Mouse (Mus musculus): ENCODE measurements around the gene Abhd17c. TPM values are rescaled to one million over a fixed set of nuclear protein-coding genes. Genes with fewer than 3 reads are reported as not detected.

The Abhd17c gene
- total and polyA plus RNA-seq, 3 experiments: 29.5 to 34.8 (median 32.7) TPM

- no peaks in the 10 kb centered on the region for H3K27me3 ChIP-seq (ENCODE audit: control insufficient read depth, insufficient read depth, low read length)
- H3K4me1 ChIP-seq (ENCODE audit: control insufficient read depth, insufficient read depth, low read length): no peaks in the 10 kb centered on the region
- no peaks in the 10 kb centered on the region for H3K79me2 ChIP-seq (replicated peaks; ENCODE audit: control insufficient read depth, insufficient read depth, low read length)
- no peak overlapping the region for H3K9ac ChIP-seq (ENCODE audit: low read depth, low read length)
- DNase-seq: no peak
- H3K27ac ChIP-seq: no peak overlapping the region
- TF ChIP-seq CTCF (IDR thresholded peaks at IDR 0.05) (no peak), POLR2A (IDR thresholded peaks at IDR 0.05; ENCODE audit: insufficient read depth, low read depth, low read length) (no peak), EP300 (IDR thresholded peaks at IDR 0.05; ENCODE audit: insufficient read depth, low read depth, low read length) (no peak)
- H3K36me3 ChIP-seq (ENCODE audit: control insufficient read depth, insufficient read depth, low read length): no peaks in the 10 kb centered on the region
- WGBS: 95% methylated on average over 1 of the region's 1 CpGs
- no peak overlapping the region for H3K4me3 ChIP-seq
- intact Hi-C loops (cut with DNase I): no loop called here
Measured at GRCm38 (mm10) chr7:84102589-84102988, 49.1 kb downstream of the Abhd17c start.

- H3K79me2 ChIP-seq (replicated peaks; ENCODE audit: control insufficient read depth, insufficient read depth, low read length): no peaks in the 10 kb centered on the region
- 82% methylated on average over 3 of the region's 3 CpGs for WGBS
Measured at GRCm38 (mm10) chr7:84100672-84101071, 51.0 kb downstream of the Abhd17c start.

GRCm38 (mm10) chr7:84098098-84098497 is 53.6 kb downstream of the Abhd17c start:
- no peak overlapping the region for H3K9ac ChIP-seq (ENCODE audit: low read depth, low read length)
- no peak overlapping the region for H3K27ac ChIP-seq
- no peaks in the 10 kb centered on the region for H3K79me2 ChIP-seq (replicated peaks; ENCODE audit: control insufficient read depth, insufficient read depth, low read length)
- no peaks in the 10 kb centered on the region for H3K27me3 ChIP-seq (ENCODE audit: control insufficient read depth, insufficient read depth, low read length)
- no peak overlapping the region for H3K4me3 ChIP-seq
- WGBS: 78% methylated on average over 1 of the region's 1 CpGs
- no peak for DNase-seq
- H3K36me3 ChIP-seq (ENCODE audit: control insufficient read depth, insufficient read depth, low read length): no peaks in the 10 kb centered on the region
- H3K4me1 ChIP-seq (ENCODE audit: control insufficient read depth, insufficient read depth, low read length): no peaks in the 10 kb centered on the region
- TF ChIP-seq POLR2A (IDR thresholded peaks at IDR 0.05; ENCODE audit: insufficient read depth, low read depth, low read length): no peak
- TF ChIP-seq EP300 (IDR thresholded peaks at IDR 0.05; ENCODE audit: insufficient read depth, low read depth, low read length): no peak
- no peak for TF ChIP-seq CTCF (IDR thresholded peaks at IDR 0.05)
- intact Hi-C loops (cut with DNase I): no loop called here

More at GRCm38 (mm10) chr7:84100672-84101071, 51.0 kb downstream of the Abhd17c start:
- no peak for TF ChIP-seq EP300 (IDR thresholded peaks at IDR 0.05; ENCODE audit: insufficient read depth, low read depth, low read length)
- no peak for TF ChIP-seq CTCF (IDR thresholded peaks at IDR 0.05)
- TF ChIP-seq POLR2A (IDR thresholded peaks at IDR 0.05; ENCODE audit: insufficient read depth, low read depth, low read length): no peak
- DNase-seq: no peak
- no peak overlapping the region for H3K4me3 ChIP-seq
- no peaks in the 10 kb centered on the region for H3K4me1 ChIP-seq (ENCODE audit: control insufficient read depth, insufficient read depth, low read length)
- H3K27ac ChIP-seq: no peak overlapping the region
- intact Hi-C loops (cut with DNase I): no loop called here
- no peak overlapping the region for H3K9ac ChIP-seq (ENCODE audit: low read depth, low read length)
- H3K36me3 ChIP-seq (ENCODE audit: control insufficient read depth, insufficient read depth, low read length): no peaks in the 10 kb centered on the region
- H3K27me3 ChIP-seq (ENCODE audit: control insufficient read depth, insufficient read depth, low read length): no peaks in the 10 kb centered on the region

GRCm38 (mm10) chr7:84096501-84096900 is 55.2 kb downstream of the Abhd17c start:
- H3K4me1 ChIP-seq (ENCODE audit: control insufficient read depth, insufficient read depth, low read length): no peaks in the 10 kb centered on the region
- no peaks in the 10 kb centered on the region for H3K36me3 ChIP-seq (ENCODE audit: control insufficient read depth, insufficient read depth, low read length)
- no peak overlapping the region for H3K9ac ChIP-seq (ENCODE audit: low read depth, low read length)
- peak; percentile 37 to 39 for DNase-seq
- TF ChIP-seq POLR2A (IDR thresholded peaks at IDR 0.05; ENCODE audit: insufficient read depth, low read depth, low read length) (no peak), CTCF (IDR thresholded peaks at IDR 0.05) (no peak), EP300 (IDR thresholded peaks at IDR 0.05; ENCODE audit: insufficient read depth, low read depth, low read length) (no peak)
- intact Hi-C loops (cut with DNase I): no loop called here
- no peaks in the 10 kb centered on the region for H3K79me2 ChIP-seq (replicated peaks; ENCODE audit: control insufficient read depth, insufficient read depth, low read length)
- no peak overlapping the region for H3K4me3 ChIP-seq
- WGBS: 42% methylated on average over 6 of the region's 6 CpGs
- no peak overlapping the region for H3K27ac ChIP-seq
- H3K27me3 ChIP-seq (ENCODE audit: control insufficient read depth, insufficient read depth, low read length): no peaks in the 10 kb centered on the region

GRCm38 (mm10) chr7:84090793-84091192 is 60.9 kb downstream of the Abhd17c start:
- no peak for DNase-seq
- H3K27me3 ChIP-seq (ENCODE audit: control insufficient read depth, insufficient read depth, low read length): no peaks in the 10 kb centered on the region; the same call in 1 of the 2 replicates
- no peak for TF ChIP-seq POLR2A (IDR thresholded peaks at IDR 0.05; ENCODE audit: insufficient read depth, low read depth, low read length)
- no peak for TF ChIP-seq CTCF (IDR thresholded peaks at IDR 0.05)
- TF ChIP-seq EP300 (IDR thresholded peaks at IDR 0.05; ENCODE audit: insufficient read depth, low read depth, low read length): no peak
- H3K36me3 ChIP-seq (ENCODE audit: control insufficient read depth, insufficient read depth, low read length): no peaks in the 10 kb centered on the region
- WGBS: 68% methylated on average over 4 of the region's 4 CpGs
- H3K79me2 ChIP-seq (replicated peaks; ENCODE audit: control insufficient read depth, insufficient read depth, low read length): no peaks in the 10 kb centered on the region
- no peaks in the 10 kb centered on the region for H3K4me1 ChIP-seq (ENCODE audit: control insufficient read depth, insufficient read depth, low read length)
- H3K27ac ChIP-seq: no peak overlapping the region
- H3K9ac ChIP-seq (ENCODE audit: low read depth, low read length): no peak overlapping the region
- intact Hi-C loops (cut with DNase I): no loop called here
- no peak overlapping the region for H3K4me3 ChIP-seq

GRCm38 (mm10) chr7:84089777-84090176 is 61.9 kb downstream of the Abhd17c start:
- Histone ChIP-seq H3K9ac (ENCODE audit: low read depth, low read length) (no peak overlapping the region), H3K79me2 (replicated peaks; ENCODE audit: control insufficient read depth, insufficient read depth, low read length) (no peaks in the 10 kb centered on the region), H3K4me3 (no peak overlapping the region), H3K27ac (no peak overlapping the region), H3K4me1 (ENCODE audit: control insufficient read depth, insufficient read depth, low read length) (no peaks in the 10 kb centered on the region), H3K36me3 (ENCODE audit: control insufficient read depth, insufficient read depth, low read length) (no peaks in the 10 kb centered on the region), H3K27me3 (ENCODE audit: control insufficient read depth, insufficient read depth, low read length) (no peaks in the 10 kb centered on the region; the same call in 1 of the 2 replicates)
- no peak for DNase-seq
- 8% methylated on average over 1 of the region's 1 CpGs for WGBS
- intact Hi-C loops (cut with DNase I): loop anchor here (1.0 kb wide), 2 partner anchors 183 to 267 kb away; no protein-coding TSS in a partner anchor
- no peak for TF ChIP-seq EP300 (IDR thresholded peaks at IDR 0.05; ENCODE audit: insufficient read depth, low read depth, low read length)
- no peak for TF ChIP-seq POLR2A (IDR thresholded peaks at IDR 0.05; ENCODE audit: insufficient read depth, low read depth, low read length)
- peak; percentile 65 for TF ChIP-seq CTCF (IDR thresholded peaks at IDR 0.05)
